Mouse (Mus musculus): ENCODE data around the gene Cyb561d2.
A peak's percentile ranks its signal among the peaks of the same experiment; 100 is the strongest.
"Not testable (repeated sequence)": the region's sequence is repeated elsewhere in the genome, so short reads cannot be mapped to it uniquely, and the experiment has no call there.

The Cyb561d2 gene

GRCm38 (mm10) chr9:107541474-107542351 is at the start of gene Cyb561d2, which contains the start of gene Nprl2:
Gene Cyb561d2, minus strand, starts transcription at chr9:107542193.
Gene Nprl2, plus strand, starts transcription at chr9:107542226.
- peak; percentile 94 for DNase-seq

DNA sequence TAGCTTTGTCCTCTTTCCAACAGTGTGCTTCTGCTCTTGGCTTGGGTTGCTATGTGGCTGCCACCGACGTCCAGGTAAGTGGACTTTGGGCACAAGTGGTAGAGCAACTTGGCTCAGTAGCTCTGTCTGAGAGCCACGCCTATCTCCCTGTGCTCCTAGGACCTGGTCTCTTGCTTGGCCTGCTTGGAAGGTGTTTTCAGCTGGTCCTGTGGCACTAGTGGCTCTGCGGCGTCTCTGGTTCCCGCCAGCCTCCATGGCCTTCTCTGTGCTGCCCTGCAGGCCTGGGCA is 48.7 kb upstream of the Cyb561d2 start:
- DNase-seq: peak; percentile 83

GRCm38 (mm10) chr9:107590058-107590772 is 48.2 kb upstream of the Cyb561d2 start:
- DNase-seq: peak; percentile 77

- DNase-seq: peak; percentile 80
These were observed 46.0 kb upstream of the Cyb561d2 start for GRCm38 (mm10) chr9:107587833-107588639.

DNA sequence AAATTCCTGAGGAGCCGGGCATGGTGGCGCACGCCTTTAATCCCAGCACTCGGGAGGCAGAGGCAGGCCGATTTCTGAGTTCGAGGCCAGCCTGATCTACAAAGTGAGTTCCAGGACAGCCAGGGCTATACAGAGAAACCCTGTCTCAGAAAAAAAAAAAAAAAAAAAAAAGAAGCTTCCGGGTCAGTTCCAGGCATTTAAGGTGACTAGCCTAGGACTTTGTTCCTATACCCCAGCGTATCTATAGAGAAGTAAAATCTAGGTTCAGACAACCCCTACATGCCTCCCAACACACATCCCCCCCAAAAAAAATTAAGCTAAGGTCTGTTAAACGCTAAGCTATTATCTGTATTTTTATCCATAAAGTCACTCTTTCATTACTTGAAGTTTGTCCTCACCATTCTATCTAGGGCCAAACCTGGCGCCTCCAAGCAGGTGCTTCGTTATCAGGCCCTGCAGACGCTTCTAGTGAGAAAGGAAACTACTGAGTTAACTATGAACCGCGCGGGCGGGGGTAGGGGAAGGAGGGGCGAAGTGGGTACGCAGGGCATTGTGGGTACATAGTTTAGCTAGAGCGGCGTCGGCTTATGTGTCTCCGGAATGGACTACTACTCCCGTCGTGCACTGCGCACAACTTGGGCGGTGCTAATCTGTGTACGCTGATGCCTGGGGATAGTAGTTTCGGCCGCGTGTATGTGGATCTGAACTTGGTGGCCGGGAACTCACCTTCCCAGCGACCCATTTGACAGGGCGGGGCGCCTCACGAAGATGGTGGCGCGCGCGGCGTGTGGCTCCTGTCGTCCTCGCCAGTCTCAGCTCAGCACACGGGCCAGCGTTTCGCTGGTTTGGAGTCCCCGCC is 45.2 kb upstream of the Cyb561d2 start, which contains the start of gene Ifrd2:
Gene Ifrd2 (plus strand): TSS at position 669 of the 859 bp plus-strand sequence.
- peak; percentile 99 for DNase-seq

DNA sequence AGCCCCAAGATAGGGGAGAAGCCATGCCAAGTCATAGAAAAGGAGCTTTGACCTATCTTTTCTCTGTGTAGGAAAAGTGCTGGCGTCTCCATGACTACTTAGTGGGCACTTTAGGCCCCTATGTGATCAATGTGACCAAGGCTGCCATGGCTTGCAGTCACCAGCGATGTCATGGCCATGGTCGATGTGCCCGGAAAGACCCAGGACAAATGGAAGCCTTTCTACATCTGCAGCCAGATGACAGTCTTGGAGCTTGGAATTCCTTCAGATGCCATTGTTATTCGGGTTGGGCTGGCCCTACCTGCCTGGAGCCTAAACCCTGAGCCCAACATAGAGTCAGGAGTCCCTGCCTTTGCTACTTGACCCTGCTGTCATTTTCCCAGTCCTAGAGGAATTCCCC is 44.5 kb upstream of the Cyb561d2 start:
- DNase-seq: no peak

DNA sequence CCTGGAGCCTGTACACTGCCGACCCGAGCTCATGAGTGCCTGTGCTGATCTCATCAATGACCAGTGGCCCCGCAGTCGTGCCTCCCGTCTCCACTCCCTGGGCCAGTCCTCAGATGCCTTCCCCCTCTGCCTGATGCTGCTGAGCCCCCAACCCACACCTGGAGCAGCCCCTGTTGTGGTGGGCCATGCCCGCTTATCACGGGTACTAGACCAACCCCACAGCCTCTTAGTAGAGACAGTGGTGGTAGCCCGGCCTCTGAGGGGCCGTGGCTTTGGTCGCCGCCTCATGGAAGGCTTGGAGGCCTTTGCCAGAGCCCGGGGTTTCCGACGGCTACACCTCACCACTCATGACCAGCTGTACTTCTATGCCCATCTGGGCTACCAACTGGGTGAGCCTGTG is 41.2 kb upstream of the Cyb561d2 start:
- DNase-seq: no peak

DNA sequence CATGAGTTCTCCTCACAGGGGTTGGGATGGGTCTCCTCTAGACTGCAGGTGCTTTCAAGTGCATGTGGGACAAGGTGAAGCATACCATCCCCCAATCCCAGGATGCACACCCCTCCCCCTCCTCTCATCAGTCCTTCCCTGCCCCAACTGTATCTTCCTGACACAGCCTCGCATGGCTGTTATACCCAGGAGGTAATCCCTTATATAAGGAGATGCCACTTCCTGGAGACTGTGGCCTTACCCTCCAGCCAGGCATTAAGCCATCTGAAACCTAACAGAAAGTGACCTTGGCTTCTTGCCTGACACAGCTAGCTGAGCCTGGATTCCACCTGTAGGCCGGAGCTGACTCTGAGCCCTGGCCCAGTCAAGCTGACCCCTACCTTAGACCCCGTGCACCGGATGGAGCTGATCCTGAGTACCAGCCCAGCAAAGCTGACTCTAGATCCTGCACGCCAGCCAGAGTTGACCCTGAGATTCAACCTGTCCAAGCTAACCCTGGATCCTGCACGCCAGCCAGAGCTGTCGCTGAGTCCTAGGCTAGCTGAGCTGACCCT is 40.6 kb upstream of the Cyb561d2 start:
- peak; percentile 61 for DNase-seq

- no peak for DNase-seq
These were observed 39.6 kb upstream of the Cyb561d2 start for GRCm38 (mm10) chr9:107581584-107581983.

GRCm38 (mm10) chr9:107580501-107581317 is 38.7 kb upstream of the Cyb561d2 start, which contains the start of gene Hyal3:
Gene Hyal3, plus strand, starts transcription at chr9:107580818.
- peak; percentile 96 for DNase-seq

DNA sequence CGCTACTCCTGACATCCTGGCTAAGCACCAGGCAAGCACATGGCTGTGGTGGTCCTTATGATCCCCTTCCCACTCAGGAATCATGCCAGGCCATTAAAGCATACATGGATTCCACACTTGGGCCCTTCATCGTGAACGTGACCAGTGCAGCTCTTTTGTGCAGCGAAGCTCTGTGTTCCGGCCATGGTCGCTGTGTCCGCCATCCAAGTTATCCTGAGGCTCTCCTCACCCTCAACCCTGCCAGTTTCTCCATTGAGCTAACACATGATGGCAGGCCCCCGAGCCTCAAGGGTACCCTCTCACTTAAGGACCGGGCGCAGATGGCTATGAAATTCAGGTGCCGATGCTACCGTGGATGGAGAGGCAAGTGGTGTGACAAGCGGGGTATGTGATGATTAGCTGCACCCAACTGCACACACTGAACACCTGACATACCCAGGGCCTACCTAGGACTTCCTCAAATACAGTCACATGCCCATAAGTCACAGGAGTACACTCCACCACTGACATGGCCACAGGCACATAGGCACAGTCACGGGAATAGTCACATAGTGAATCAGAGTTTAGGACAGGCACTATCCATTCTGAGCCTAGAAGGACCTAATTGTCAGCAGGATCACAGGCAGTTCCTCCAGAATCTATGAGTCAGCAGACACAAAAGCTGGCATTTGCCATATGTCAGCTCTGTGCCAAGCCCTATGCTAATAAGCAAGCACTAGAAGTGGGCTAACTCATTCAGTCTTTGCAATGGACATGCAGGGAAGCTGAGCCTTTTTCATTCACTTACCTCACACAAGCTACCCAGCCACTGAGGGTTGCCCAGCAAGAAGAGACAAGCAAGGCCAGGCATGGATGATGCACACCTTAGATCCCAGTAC is 37.3 kb upstream of the Cyb561d2 start:
- DNase-seq: no peak

DNA sequence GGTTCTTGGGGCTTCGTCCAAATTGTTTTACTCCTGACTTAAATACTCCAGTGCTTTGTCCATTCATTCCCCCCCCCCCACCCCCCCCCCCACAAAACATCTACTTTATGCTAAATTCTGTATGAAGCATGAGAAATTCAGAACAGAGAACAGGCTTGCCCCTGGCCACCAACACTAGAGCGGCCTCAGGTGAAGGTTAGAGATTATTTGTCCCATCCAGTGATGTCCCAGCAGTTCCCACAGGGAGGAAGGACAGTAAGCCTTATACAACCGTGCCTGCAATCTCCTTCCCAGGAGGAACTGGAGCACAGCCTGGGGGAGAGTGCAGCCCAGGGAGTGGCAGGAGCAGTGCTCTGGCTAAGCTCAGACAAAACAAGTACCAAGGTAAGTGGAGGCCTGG is 36.6 kb upstream of the Cyb561d2 start, which contains the start of gene Naa80:
Gene Naa80 (plus strand): TSS at position 301 of the 400 bp plus-strand sequence.
- DNase-seq: no peak

DNA sequence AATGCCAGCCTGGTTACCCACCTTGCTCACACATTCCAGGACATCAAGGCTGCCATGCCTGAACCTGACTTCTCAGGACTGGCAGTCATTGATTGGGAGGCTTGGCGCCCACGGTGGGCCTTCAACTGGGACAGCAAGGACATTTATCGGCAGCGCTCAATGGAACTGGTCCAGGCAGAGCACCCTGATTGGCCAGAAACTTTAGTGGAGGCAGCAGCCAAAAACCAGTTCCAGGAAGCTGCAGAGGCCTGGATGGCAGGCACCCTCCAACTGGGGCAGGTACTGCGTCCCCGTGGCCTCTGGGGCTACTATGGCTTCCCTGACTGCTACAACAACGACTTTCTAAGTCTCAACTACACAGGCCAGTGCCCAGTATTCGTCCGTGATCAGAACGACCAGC is 35.9 kb upstream of the Cyb561d2 start:
- no peak for DNase-seq

GRCm38 (mm10) chr9:107576357-107577107 is 34.5 kb upstream of the Cyb561d2 start, which contains the start of gene Hyal1:
Gene Hyal1, plus strand, starts transcription at chr9:107576927.
- peak; percentile 82 for DNase-seq

DNA sequence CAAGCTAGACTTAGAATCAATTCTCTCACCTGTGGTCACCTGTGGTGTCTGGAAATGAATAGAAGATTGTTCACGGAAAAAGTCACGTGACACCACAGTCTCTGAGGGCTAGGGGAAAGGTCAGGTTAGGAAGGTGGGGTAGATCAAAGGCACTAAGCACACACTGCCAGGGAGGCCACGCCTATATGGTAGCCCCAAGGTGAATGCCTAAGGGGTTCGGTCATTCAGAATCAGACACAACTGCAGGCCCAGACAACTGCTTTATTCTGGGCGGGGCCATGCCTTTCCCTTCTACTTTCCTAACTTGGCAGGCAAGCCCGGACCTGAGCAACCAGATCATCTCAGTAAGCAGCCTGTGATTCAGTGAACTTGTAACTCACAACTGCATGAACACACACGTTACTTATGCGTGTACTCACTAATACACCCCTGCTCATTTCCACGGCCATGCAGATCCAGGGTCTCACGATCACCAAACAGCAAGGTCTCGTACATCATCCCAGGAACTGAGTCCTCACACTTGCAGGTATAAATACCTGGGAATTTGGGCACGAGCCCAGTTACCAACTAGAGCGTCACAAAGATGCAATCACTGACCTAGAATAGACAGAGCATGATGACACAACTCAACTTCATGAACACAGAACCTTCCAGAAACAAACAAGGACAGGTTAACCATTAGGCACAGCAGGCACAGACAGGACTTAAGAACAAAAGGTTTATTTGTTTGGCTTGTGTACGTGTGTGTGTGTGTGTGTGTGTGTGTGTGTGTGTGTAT is 33.8 kb upstream of the Cyb561d2 start:
- DNase-seq: peak; percentile 63

DNA sequence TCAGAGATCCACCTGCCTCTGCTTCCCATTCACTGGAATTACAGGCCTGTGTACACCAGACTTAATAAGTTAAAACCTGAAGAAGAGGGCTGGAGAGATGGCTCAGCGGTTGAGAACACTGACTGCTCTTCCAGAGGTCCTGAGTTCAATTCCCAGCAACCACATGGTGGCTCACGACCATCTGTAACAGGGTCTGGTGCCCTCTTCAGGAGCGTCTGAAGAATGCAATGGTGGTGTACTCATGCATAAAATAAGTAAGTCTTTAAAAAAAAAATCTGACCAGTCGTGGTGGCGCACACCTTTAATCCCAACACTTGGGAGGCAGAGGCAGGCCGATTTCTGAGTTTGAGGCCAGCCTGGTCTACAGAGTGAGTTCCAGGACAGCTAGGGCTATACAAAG is 31.8 kb upstream of the Cyb561d2 start:
- not testable (repeated sequence) for DNase-seq

- DNase-seq: no peak
These were observed 30.3 kb upstream of the Cyb561d2 start for GRCm38 (mm10) chr9:107572327-107572662.

Measured in kidney, adult 11 months (tissue).